ENCODE assay signal across 9 mouse cellular contexts in the genomic region with DNA sequence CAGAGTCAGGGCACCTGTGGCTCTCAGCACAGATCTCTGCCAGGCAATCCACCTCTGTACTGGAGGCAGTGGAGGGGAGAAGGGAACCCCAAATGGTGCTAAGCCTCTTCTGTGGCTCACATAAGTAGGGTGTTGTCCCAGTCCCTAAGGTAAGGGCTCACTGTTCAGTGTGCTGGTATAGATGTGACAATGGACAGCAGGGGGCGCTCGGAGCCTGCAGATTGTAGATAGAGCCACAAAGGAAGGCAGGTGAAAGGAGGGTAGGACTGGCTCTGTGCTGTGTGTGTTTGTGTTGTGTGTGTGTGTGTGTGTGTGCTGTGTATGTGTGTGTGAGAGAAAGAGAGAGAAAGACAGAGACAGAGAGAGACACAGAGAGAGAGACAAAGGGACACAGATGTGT. TPM values are rescaled to one million over a fixed set of nuclear protein-coding genes. Genes with fewer than 3 reads are reported as not detected.
DNase-seq lines count a peak whose midpoint lies in the region; ATAC-seq and TF ChIP-seq lines count a peak whose summit lies in the region.
"Had no signal": no experiment of that assay in that cellular context is flagged by ENCODE, and none has a peak within 500 bp of the region (broad histone marks: within the 10 kb centered on the region; RNA-seq: fewer than 3 reads in every experiment).

No protein-coding gene starts in this region.

- H3K36me3 ChIP-seq in G1E (replicated peaks), result no peaks in the 10 kb centered on the region
- H3K36me3 ChIP-seq in hindbrain, embryonic 11.5 days (ENCODE audit: control insufficient read depth, insufficient read depth, low read length), result no peaks in the 10 kb centered on the region
- no peaks in the 10 kb centered on the region for H3K36me3 ChIP-seq in lung, postnatal 0 days (ENCODE audit: insufficient read depth, low read length)

- TF ChIP-seq CTCF in G1E (IDR thresholded peaks at IDR 0.05; ENCODE audit: low read depth, low read length), result peak; percentile 31; the same call in 1 of the 2 replicates
- peak; percentile 96 for TF ChIP-seq CTCF in cerebellum, adult 2 months (IDR thresholded peaks at IDR 0.05; ENCODE audit: borderline replicate concordance, insufficient read depth, low read depth, low read length)
- peak; percentile 99 for TF ChIP-seq CTCF in lung, postnatal 0 days (IDR thresholded peaks at IDR 0.05)

- no peak overlapping the region for H3K9ac ChIP-seq in hindbrain, embryonic 11.5 days (ENCODE audit: low read depth, low read length)
- no peak overlapping the region for H3K9ac ChIP-seq in lung, postnatal 0 days (replicated peaks; ENCODE audit: low read depth)

- H3K27me3 ChIP-seq in G1E (ENCODE audit: insufficient read depth, low read length), result no peaks in the 10 kb centered on the region; the same call in 1 of the 2 replicates
- H3K27me3 ChIP-seq in cerebellum, adult 2 months (ENCODE audit: control insufficient read depth, insufficient read depth, low read length), result no peaks in the 10 kb centered on the region
- H3K27me3 ChIP-seq in hindbrain, embryonic 11.5 days (ENCODE audit: control insufficient read depth, insufficient read depth, low read length), result peaks cover 2% of the 10 kb centered on the region; the same call in 1 of the 2 replicates
- H3K27me3 ChIP-seq in lung, postnatal 0 days (replicated peaks; ENCODE audit: insufficient read depth, low read length), result no peaks in the 10 kb centered on the region

- ATAC-seq in G1E (ENCODE audit: extremely low read depth, insufficient number of reproducible peaks, low FRiP score, poor library complexity, severe bottlenecking), result no peak
- peak; percentile 87 for ATAC-seq in hindbrain, embryonic 11.5 days (ENCODE audit: low FRiP score)
- peak; percentile 75 for ATAC-seq in lung, postnatal 0 days

- H3K4me2 ChIP-seq in hindbrain, embryonic 11.5 days (replicated peaks; ENCODE audit: low read depth, low read length), result no peak overlapping the region
- no peak overlapping the region for H3K4me2 ChIP-seq in lung, postnatal 0 days (replicated peaks; ENCODE audit: low read depth, low read length)

- H3K4me1 ChIP-seq in G1E (ENCODE audit: insufficient read depth, low read depth, low read length), result no peaks in the 10 kb centered on the region
- H3K4me1 ChIP-seq in cerebellum, adult 2 months (ENCODE audit: control insufficient read depth, insufficient read depth, low read length), result no peaks in the 10 kb centered on the region
- H3K4me1 ChIP-seq in hindbrain, embryonic 11.5 days (replicated peaks; ENCODE audit: control insufficient read depth, insufficient read depth, low read length), result no peaks in the 10 kb centered on the region
- peaks cover 5% of the 10 kb centered on the region; the same call in 1 of the 2 replicates for H3K4me1 ChIP-seq in lung, postnatal 0 days (ENCODE audit: insufficient read depth, low read depth, low read length)

- H3K27ac ChIP-seq in cerebellum, adult 2 months (ENCODE audit: insufficient read depth, low read length), result no peak overlapping the region
- H3K27ac ChIP-seq in hindbrain, embryonic 11.5 days (ENCODE audit: low read depth, low read length), result no peak overlapping the region
- H3K27ac ChIP-seq in lung, postnatal 0 days (ENCODE audit: low read length), result no peak overlapping the region

- TF ChIP-seq EP300 in lung, postnatal 0 days (IDR thresholded peaks at IDR 0.05), result no peak

- H3K4me3 ChIP-seq in G1E (ENCODE audit: low read depth, low read length), result no peak overlapping the region
- H3K4me3 ChIP-seq in cerebellum, adult 2 months (replicated peaks; ENCODE audit: insufficient read depth, low read depth, low read length), result no peak overlapping the region
- H3K4me3 ChIP-seq in hindbrain, embryonic 11.5 days (ENCODE audit: low read depth, low read length), result no peak overlapping the region
- H3K4me3 ChIP-seq in lung, postnatal 0 days (ENCODE audit: low read depth, low read length), result no peak overlapping the region
- H3K4me3 ChIP-seq: megakaryocyte, embryonic 14.5 days had no signal

- DNase-seq in G1E (ENCODE audit: low spot score), result peak; percentile 31
- peak; percentile 76 to 85 for DNase-seq in cerebellum, adult 2 months
- peak; percentile 75 to 97 for DNase-seq in frontal cortex, adult 2 months (ENCODE audit: extremely low spot score in 1 of 2, low spot score in 1 of 2)
- DNase-seq in hindbrain, embryonic 11.5 days (ENCODE audit: low spot score), result peak; percentile 93
- peak; percentile 81 for DNase-seq in layer of hippocampus, adult 9-11 months
- peak; percentile 93 for DNase-seq in lung, postnatal 0 days (ENCODE audit: low spot score)
- DNase-seq in retina, adult 2 months (ENCODE audit: low read depth, low spot score), result peak; percentile 50
- DNase-seq in thymus, postnatal 14 days, result peak; percentile 83

- 2% methylated on average over 2 of the region's 2 CpGs for WGBS in cerebellum, adult 2 months
- 0% methylated on average over 2 of the region's 2 CpGs for WGBS in hindbrain, embryonic 11.5 days
- WGBS in lung, postnatal 0 days, result 0% methylated on average over 2 of the region's 2 CpGs

- H3K9me3 ChIP-seq in G1E (replicated peaks), result peaks cover 50% of the 10 kb centered on the region
- no peaks in the 10 kb centered on the region for H3K9me3 ChIP-seq in hindbrain, embryonic 11.5 days (ENCODE audit: control insufficient read depth, low read length)
- H3K9me3 ChIP-seq in lung, postnatal 0 days (ENCODE audit: low read length), result no peaks in the 10 kb centered on the region
- H3K9me3 ChIP-seq: megakaryocyte, embryonic 14.5 days had no signal

- no peak for TF ChIP-seq POLR2A in cerebellum, adult 2 months (IDR thresholded peaks at IDR 0.05; ENCODE audit: borderline replicate concordance, insufficient read depth, low read length)

RNA-seq across cellular contexts. Expression of gene Krt80, which starts 30.4 kb away (rescaled TPM):
- total RNA-seq in G1E (2014; fragmentation: Nextera tagmentation) (not detected in 2 replicates), G1E (2017) (0.11 and 0.12 TPM in 2 replicates)
- polyA plus RNA-seq in G1E (2012), result not detected in 2 replicates
- 0.05 and 0.30 TPM in 2 replicates for polyA plus RNA-seq in cerebellum, adult 2 months (2012; rRNA removed)
- polyA plus RNA-seq in frontal cortex, adult 2 months (2012; rRNA removed), result 2.0 and 3.3 TPM in 2 replicates
- 0.09 TPM in 1 of 2 replicates, not detected in the other for polyA plus RNA-seq in hindbrain, embryonic 11.5 days (2014; fragmentation: Nextera tagmentation; extraction: Ambion mirVana)
- polyA plus RNA-seq in lung, postnatal 0 days (2015; fragmentation: Nextera tagmentation; extraction: Ambion mirVana), result 19.6 and 26.3 TPM in 2 replicates

RNA-seq across cellular contexts. Expression of gene 6030408B16Rik, which starts 46.5 kb away (rescaled TPM):
- total RNA-seq in G1E (2014; fragmentation: Nextera tagmentation) (not detected in 2 replicates), G1E (2017) (0.12 TPM in 1 of 2 replicates, not detected in the other)
- polyA plus RNA-seq in G1E (2012), result 0.09 TPM in 1 of 2 replicates, not detected in the other
- 0.15 and 0.27 TPM in 2 replicates for polyA plus RNA-seq in cerebellum, adult 2 months (2012; rRNA removed)
- 0.27 and 0.52 TPM in 2 replicates for polyA plus RNA-seq in frontal cortex, adult 2 months (2012; rRNA removed)
- polyA plus RNA-seq in hindbrain, embryonic 11.5 days (2014; fragmentation: Nextera tagmentation; extraction: Ambion mirVana), result 0.17 and 0.25 TPM in 2 replicates
- polyA plus RNA-seq in lung, postnatal 0 days (2015; fragmentation: Nextera tagmentation; extraction: Ambion mirVana), result 74.9 and 82.4 TPM in 2 replicates

RNA-seq across cellular contexts. Expression of gene Atg101, which starts 55.5 kb away (rescaled TPM):
- total RNA-seq in G1E (2014; fragmentation: Nextera tagmentation) (5.9 and 11.0 TPM in 2 replicates), G1E (2017) (34.6 and 35.3 TPM in 2 replicates)
- polyA plus RNA-seq in G1E (2012), result 42.5 and 55.1 TPM in 2 replicates
- 46.8 and 49.6 TPM in 2 replicates for polyA plus RNA-seq in cerebellum, adult 2 months (2012; rRNA removed)
- polyA plus RNA-seq in frontal cortex, adult 2 months (2012; rRNA removed), result 50.2 and 58.3 TPM in 2 replicates
- polyA plus RNA-seq in hindbrain, embryonic 11.5 days (2014; fragmentation: Nextera tagmentation; extraction: Ambion mirVana), result 66.5 and 69.6 TPM in 2 replicates
- polyA plus RNA-seq in lung, postnatal 0 days (2015; fragmentation: Nextera tagmentation; extraction: Ambion mirVana), result 73.1 and 74.2 TPM in 2 replicates

Comparison
In these comparisons a context has a peak if more than half of its experiments do, and no peak if none do; other contexts are left out.
1. DNase-seq: peak in every context shown above with its lines; median percentile 93 in hindbrain, embryonic 11.5 days; 93 in lung, postnatal 0 days; 86 in frontal cortex, adult 2 months; 83 in thymus, postnatal 14 days; 81 in layer of hippocampus, adult 9-11 months; 80 in cerebellum, adult 2 months; 50 in retina, adult 2 months; 31 in G1E.
2. CTCF ChIP-seq: peak in every context shown above with its lines; median percentile 99 in lung, postnatal 0 days; 96 in cerebellum, adult 2 months; 31 in G1E.
3. RNA of gene 6030408B16Rik, which starts 46.5 kb away (polyA plus RNA-seq): 74.9 to 82.4 TPM in lung, postnatal 0 days; 0.27 to 0.52 TPM in frontal cortex, adult 2 months, 0.17 to 0.25 TPM in hindbrain, embryonic 11.5 days, 0.15 to 0.27 TPM in cerebellum, adult 2 months and 0.09 TPM in G1E; every median in the first group is over 10 times any median in the second.